Mouse (Mus musculus): ENCODE results near the gene Zfp775. TPM values are rescaled to one million over a fixed set of nuclear protein-coding genes. Genes with fewer than 3 reads are reported as not detected.

The Zfp775 gene
- total RNA-seq (2012; rRNA removed), result 3.5 and 3.8 TPM in 2 replicates

DNA sequence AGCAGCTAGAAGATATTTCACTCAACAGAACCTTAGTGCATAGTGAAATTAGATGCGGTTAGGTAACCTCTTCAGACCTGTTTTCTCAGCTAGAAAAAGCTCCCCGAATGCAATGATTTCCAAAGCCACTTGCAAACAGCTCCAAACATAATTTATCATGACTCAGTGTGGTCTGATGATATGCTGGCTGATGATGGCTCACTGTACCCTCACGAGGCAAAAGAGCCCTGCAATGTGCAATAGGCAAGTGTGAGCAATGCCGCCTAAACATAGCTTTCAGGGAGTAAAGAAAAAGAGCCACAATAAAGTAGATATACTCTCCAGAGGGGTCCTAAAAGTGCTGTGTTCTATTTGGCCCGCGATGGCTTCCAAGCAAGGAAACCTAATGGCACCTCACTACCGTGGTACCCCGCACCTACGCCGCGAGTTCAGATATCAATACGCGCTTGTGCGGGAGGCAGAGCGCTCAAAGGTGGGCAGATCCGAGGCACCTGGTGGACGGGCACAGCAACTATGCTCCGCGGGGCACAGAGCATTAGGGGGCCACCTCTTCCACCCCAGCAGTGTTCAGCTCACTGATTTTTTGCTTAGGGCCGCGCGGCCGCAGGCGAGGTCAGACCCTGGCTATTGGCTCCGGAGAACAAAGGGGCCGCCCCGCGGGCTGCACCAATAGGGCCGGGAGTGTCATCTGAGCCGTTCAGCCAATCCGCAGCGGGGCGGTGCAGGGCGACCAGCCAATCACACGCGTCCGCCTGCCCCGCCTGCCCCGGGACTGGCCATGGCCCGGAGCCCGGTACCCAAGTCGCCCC is at the start of gene Zfp775:
Gene Zfp775, plus strand, starts transcription at position 793 of the 809 bp plus-strand sequence.
- TF ChIP-seq CHD2 (IDR thresholded peaks at IDR 0.05; ENCODE audit: low read depth, low read length) (peak; percentile 61; the same call in 1 of the 2 replicates), HCFC1 (IDR thresholded peaks at IDR 0.05; ENCODE audit: borderline replicate concordance, insufficient read depth, low read length) (no peak), MAFK (IDR thresholded peaks at IDR 0.05; ENCODE audit: insufficient read depth, low read depth, low read length) (no peak), ZNF384 (IDR thresholded peaks at IDR 0.05; ENCODE audit: low read depth, low read length) (no peak)
- no peaks in the 10 kb centered on the region for H3K9me3 ChIP-seq (ENCODE audit: control insufficient read depth, insufficient read depth, low read depth, low read length)
- peaks cover 0 to 5% of the 10 kb centered on the region in 2 experiments; a peak in 1 of 4 replicates for H3K4me1 ChIP-seq (ENCODE audit: control insufficient read depth in 2 of 2, insufficient read depth in 2 of 2, low read length in 2 of 2, poor library complexity in 1 of 2)
- H3K4me3 ChIP-seq (ENCODE audit: insufficient read depth in 1 of 2, low read depth in 1 of 2, low read length in 2 of 2, poor library complexity in 1 of 2, severe bottlenecking in 1 of 2), result peak within 1 kb of the TSS; percentile 68 to 75
- H3K36me3 ChIP-seq (ENCODE audit: control insufficient read depth, insufficient read depth, low read length, poor library complexity, severe bottlenecking), result peaks cover 9% of the 10 kb centered on the region; the same call in 1 of the 2 replicates
- no peak within 1 kb of the TSS for H3K27ac ChIP-seq (ENCODE audit: insufficient read depth, low read depth, low read length, poor library complexity, severe bottlenecking)
- peak within 1 kb of the TSS; percentile 71 for H3K9ac ChIP-seq (ENCODE audit: insufficient read depth, low read depth, low read length, poor library complexity, severe bottlenecking)
- peak; percentile 77 for DNase-seq (ENCODE audit: low read depth, low spot score)
- in situ Hi-C loops (cut with MboI; ENCODE audit: low sequenced_read_pairs in 2 of 2, unreplicated experiment in 2 of 2), result no loop called here

DNA sequence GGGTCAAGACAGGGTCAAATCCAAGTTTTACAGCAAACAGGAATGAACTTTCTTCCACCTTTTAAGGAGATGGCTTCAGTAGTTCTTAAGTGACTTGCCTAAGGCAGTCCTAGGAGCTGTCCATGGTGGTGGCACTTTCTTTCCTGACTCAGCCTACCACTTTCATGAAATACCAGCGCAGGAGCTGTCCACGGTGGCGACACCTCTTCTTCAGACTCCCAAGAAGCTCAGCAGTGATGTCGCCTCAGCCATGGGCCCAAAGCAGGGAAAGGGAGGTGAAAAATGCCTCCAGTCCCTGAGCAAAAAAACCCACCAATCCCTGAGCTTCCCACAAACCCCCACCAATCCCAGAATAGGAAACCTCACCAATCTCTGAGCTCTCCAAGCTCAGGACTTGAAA is 48.9 kb upstream of the Zfp775 start:
- H3K9me3 ChIP-seq (ENCODE audit: control insufficient read depth, insufficient read depth, low read depth, low read length), result no peaks in the 10 kb centered on the region
- in situ Hi-C loops (cut with MboI; ENCODE audit: low sequenced_read_pairs in 2 of 2, unreplicated experiment in 2 of 2), result no loop called here
- H3K27ac ChIP-seq (ENCODE audit: insufficient read depth, low read depth, low read length, poor library complexity, severe bottlenecking), result no peak overlapping the region
- peaks cover 0 to 6% of the 10 kb centered on the region in 2 experiments; a peak in 1 of 4 replicates for H3K4me1 ChIP-seq (ENCODE audit: control insufficient read depth in 2 of 2, insufficient read depth in 2 of 2, low read length in 2 of 2, poor library complexity in 1 of 2)
- no peak overlapping the region for H3K9ac ChIP-seq (ENCODE audit: insufficient read depth, low read depth, low read length, poor library complexity, severe bottlenecking)
- no peaks in the 10 kb centered on the region for H3K36me3 ChIP-seq (ENCODE audit: control insufficient read depth, insufficient read depth, low read length, poor library complexity, severe bottlenecking)
- DNase-seq (ENCODE audit: low read depth, low spot score), result peak; percentile 96
- TF ChIP-seq ZNF384 (IDR thresholded peaks at IDR 0.05; ENCODE audit: low read depth, low read length), result no peak
- TF ChIP-seq MAFK (IDR thresholded peaks at IDR 0.05; ENCODE audit: insufficient read depth, low read depth, low read length), result peak; percentile 75
- no peak for TF ChIP-seq HCFC1 (IDR thresholded peaks at IDR 0.05; ENCODE audit: borderline replicate concordance, insufficient read depth, low read length)
- no peak overlapping the region for H3K4me3 ChIP-seq (ENCODE audit: insufficient read depth in 1 of 2, low read depth in 1 of 2, low read length in 2 of 2, poor library complexity in 1 of 2, severe bottlenecking in 1 of 2)

GRCm38 (mm10) chr6:48553819-48554218 is 48.0 kb upstream of the Zfp775 start:
- DNase-seq (ENCODE audit: low read depth, low spot score), result no peak
- H3K9ac ChIP-seq (ENCODE audit: insufficient read depth, low read depth, low read length, poor library complexity, severe bottlenecking), result no peak overlapping the region
- H3K9me3 ChIP-seq (ENCODE audit: control insufficient read depth, insufficient read depth, low read depth, low read length), result no peaks in the 10 kb centered on the region
- no peak for TF ChIP-seq ZNF384 (IDR thresholded peaks at IDR 0.05; ENCODE audit: low read depth, low read length)
- no peak for TF ChIP-seq CHD2 (IDR thresholded peaks at IDR 0.05; ENCODE audit: low read depth, low read length)
- TF ChIP-seq MAFK (IDR thresholded peaks at IDR 0.05; ENCODE audit: insufficient read depth, low read depth, low read length), result no peak
- no peak for TF ChIP-seq ZC3H11A (IDR thresholded peaks at IDR 0.05; ENCODE audit: borderline replicate concordance, low read depth, low read length)
- no peak for TF ChIP-seq HCFC1 (IDR thresholded peaks at IDR 0.05; ENCODE audit: borderline replicate concordance, insufficient read depth, low read length)
- in situ Hi-C loops (cut with MboI; ENCODE audit: low sequenced_read_pairs in 2 of 2, unreplicated experiment in 2 of 2), result no loop called here
- H3K36me3 ChIP-seq (ENCODE audit: control insufficient read depth, insufficient read depth, low read length, poor library complexity, severe bottlenecking), result no peaks in the 10 kb centered on the region
- H3K4me3 ChIP-seq (ENCODE audit: insufficient read depth in 1 of 2, low read depth in 1 of 2, low read length in 2 of 2, poor library complexity in 1 of 2, severe bottlenecking in 1 of 2), result 0 out of 4 replicates have a peak overlapping the region, but pooled peaks of 1 of the 2 experiments have one; percentile 52
- peaks cover 0 to 6% of the 10 kb centered on the region in 2 experiments; a peak in 1 of 4 replicates for H3K4me1 ChIP-seq (ENCODE audit: control insufficient read depth in 2 of 2, insufficient read depth in 2 of 2, low read length in 2 of 2, poor library complexity in 1 of 2)
- H3K27ac ChIP-seq (ENCODE audit: insufficient read depth, low read depth, low read length, poor library complexity, severe bottlenecking), result no peak overlapping the region

- no peaks in the 10 kb centered on the region for H3K9me3 ChIP-seq (ENCODE audit: control insufficient read depth, insufficient read depth, low read depth, low read length)
- peak within 1 kb of the TSS; percentile 66 for H3K9ac ChIP-seq (ENCODE audit: insufficient read depth, low read depth, low read length, poor library complexity, severe bottlenecking)
- TF ChIP-seq ZC3H11A (IDR thresholded peaks at IDR 0.05; ENCODE audit: borderline replicate concordance, low read depth, low read length) (no peak), MAFK (IDR thresholded peaks at IDR 0.05; ENCODE audit: insufficient read depth, low read depth, low read length) (no peak), CHD2 (IDR thresholded peaks at IDR 0.05; ENCODE audit: low read depth, low read length) (no peak), ZNF384 (IDR thresholded peaks at IDR 0.05; ENCODE audit: low read depth, low read length) (no peak), HCFC1 (IDR thresholded peaks at IDR 0.05; ENCODE audit: borderline replicate concordance, insufficient read depth, low read length) (no peak)
- H3K4me1 ChIP-seq (ENCODE audit: control insufficient read depth in 2 of 2, insufficient read depth in 2 of 2, low read length in 2 of 2, poor library complexity in 1 of 2), result peaks cover 0 to 6% of the 10 kb centered on the region in 2 experiments; a peak in 1 of 4 replicates
- peak within 1 kb of the TSS; percentile 44 for H3K27ac ChIP-seq (ENCODE audit: insufficient read depth, low read depth, low read length, poor library complexity, severe bottlenecking)
- peak; percentile 89 for DNase-seq (ENCODE audit: low read depth, low spot score)
- peak within 1 kb of the TSS; percentile 52 to 69 for H3K4me3 ChIP-seq (ENCODE audit: insufficient read depth in 1 of 2, low read depth in 1 of 2, low read length in 2 of 2, poor library complexity in 1 of 2, severe bottlenecking in 1 of 2)
- in situ Hi-C loops (cut with MboI; ENCODE audit: low sequenced_read_pairs in 2 of 2, unreplicated experiment in 2 of 2), result no loop called here
- no peaks in the 10 kb centered on the region for H3K36me3 ChIP-seq (ENCODE audit: control insufficient read depth, insufficient read depth, low read length, poor library complexity, severe bottlenecking)
Observed at GRCm38 (mm10) chr6:48554280-48555103, 47.4 kb upstream of the Zfp775 start, which contains the start of gene Lrrc61. Lrrc61 (plus strand) TSS chr6:48554796.

All from ES-E14 (cell line).